ENCODE assay signal across 9 mouse cellular contexts in the genomic region with DNA sequence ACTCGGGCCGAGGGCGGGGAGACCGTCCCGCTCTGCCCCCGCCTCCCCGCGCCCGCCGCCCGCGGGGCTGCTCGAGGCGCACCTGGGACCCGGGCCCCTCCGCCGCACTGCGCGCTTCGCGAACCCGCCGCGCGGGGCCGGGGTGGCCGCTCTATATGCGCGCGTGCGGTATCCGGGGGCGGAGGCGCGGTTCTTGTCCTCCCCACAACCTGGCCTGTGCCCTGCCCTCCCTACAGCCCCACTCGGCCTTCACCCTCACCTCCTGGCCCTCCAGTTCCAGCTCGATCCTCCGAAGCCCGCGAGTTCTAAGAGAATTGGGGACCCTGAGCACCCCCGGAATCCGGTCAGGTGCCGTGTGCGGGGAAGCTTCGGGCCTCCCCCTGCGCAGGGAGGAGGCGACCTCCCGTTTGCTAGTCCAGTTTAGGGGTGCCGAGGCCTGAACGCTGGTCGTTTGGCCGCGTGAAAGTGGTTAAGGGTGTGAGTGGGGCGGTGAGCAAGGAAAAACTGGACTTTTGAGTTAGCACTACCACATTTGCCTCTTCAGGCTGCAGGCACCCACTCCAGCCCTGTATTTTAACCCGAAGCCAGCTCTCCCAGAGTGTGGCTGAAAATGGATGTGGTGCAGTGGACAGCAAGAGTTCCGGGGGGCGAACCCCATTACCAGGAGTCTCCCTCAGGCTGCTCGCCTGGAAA. TPM values are rescaled to one million over a fixed set of nuclear protein-coding genes. Genes with fewer than 3 reads are reported as not detected.
DNase-seq lines count a peak whose midpoint lies in the region; ATAC-seq and TF ChIP-seq lines count a peak whose summit lies in the region.
"Had no signal": no experiment of that assay in that cellular context is flagged by ENCODE, and none has a peak within 500 bp of the region (broad histone marks: within the 10 kb centered on the region; RNA-seq: fewer than 3 reads in every experiment).

No protein-coding gene starts in this region.

- no peak for TF ChIP-seq CTCF in small intestine, adult 2 months (IDR thresholded peaks at IDR 0.05; ENCODE audit: extremely low read depth, insufficient read length, insufficient replicate concordance, low read depth, low read length)

- TF ChIP-seq POLR2A in small intestine, adult 2 months (IDR thresholded peaks at IDR 0.05; ENCODE audit: low read depth, low read length): no peak

- 8% methylated on average over 49 of the region's 58 CpGs for WGBS in liver, embryonic 11.5 days
- 4% methylated on average over 37 of the region's 58 CpGs for WGBS in forebrain, embryonic 13.5 days
- 5% methylated on average over 56 of the region's 58 CpGs for WGBS in limb, embryonic 13.5 days
- 9% methylated on average over 58 of the region's 58 CpGs for WGBS in small intestine, adult 2 months

- no peaks in the 10 kb centered on the region for H3K36me3 ChIP-seq in liver, embryonic 11.5 days (ENCODE audit: control insufficient read depth, insufficient read depth, low read length)
- no peaks in the 10 kb centered on the region for H3K36me3 ChIP-seq in forebrain, embryonic 13.5 days (ENCODE audit: poor library complexity, severe bottlenecking)
- no peaks in the 10 kb centered on the region for H3K36me3 ChIP-seq in limb, embryonic 13.5 days
- H3K36me3 ChIP-seq in small intestine, adult 2 months (ENCODE audit: control insufficient read depth, insufficient read depth, low read length): no peaks in the 10 kb centered on the region

- peaks cover 7% of the 10 kb centered on the region; the same call in 1 of the 2 replicates for H3K4me1 ChIP-seq in liver, embryonic 11.5 days (replicated peaks; ENCODE audit: control insufficient read depth, insufficient read depth, low read length)
- peaks cover 21% of the 10 kb centered on the region for H3K4me1 ChIP-seq in forebrain, embryonic 13.5 days
- H3K4me1 ChIP-seq in limb, embryonic 13.5 days: peaks cover 36% of the 10 kb centered on the region
- H3K4me1 ChIP-seq in small intestine, adult 2 months (ENCODE audit: control insufficient read depth, insufficient read depth, insufficient read length, low read length): peaks cover 13% of the 10 kb centered on the region

- H3K9ac ChIP-seq in liver, embryonic 11.5 days (ENCODE audit: low read depth, low read length): no peak overlapping the region
- 0 out of 2 replicates have a peak overlapping the region, but pooled peaks have one; percentile 12 for H3K9ac ChIP-seq in forebrain, embryonic 13.5 days
- peak overlapping the region; percentile 39; the same call in 1 of the 2 replicates for H3K9ac ChIP-seq in limb, embryonic 13.5 days

- H3K9me3 ChIP-seq in liver, embryonic 11.5 days (ENCODE audit: control insufficient read depth, low read length): no peaks in the 10 kb centered on the region
- H3K9me3 ChIP-seq in forebrain, embryonic 13.5 days (replicated peaks): no peaks in the 10 kb centered on the region
- no peaks in the 10 kb centered on the region for H3K9me3 ChIP-seq in limb, embryonic 13.5 days

- H3K4me2 ChIP-seq in liver, embryonic 11.5 days: peak overlapping the region; percentile 58
- H3K4me2 ChIP-seq in forebrain, embryonic 13.5 days: peak overlapping the region; percentile 53
- H3K4me2 ChIP-seq in limb, embryonic 13.5 days (replicated peaks): peak overlapping the region; percentile 65

- H3K4me3 ChIP-seq in liver, embryonic 11.5 days (ENCODE audit: low read depth, low read length): peak overlapping the region; percentile 40
- peak overlapping the region; percentile 30 for H3K4me3 ChIP-seq in forebrain, embryonic 13.5 days
- H3K4me3 ChIP-seq in limb, embryonic 13.5 days: peak overlapping the region; percentile 43
- peak overlapping the region; percentile 18; the same call in 1 of the 2 replicates for H3K4me3 ChIP-seq in small intestine, adult 2 months (ENCODE audit: low read depth, low read length)

- no peak overlapping the region for H3K27ac ChIP-seq in liver, embryonic 11.5 days (ENCODE audit: low read depth, low read length)
- H3K27ac ChIP-seq in forebrain, embryonic 13.5 days: no peak overlapping the region
- no peak overlapping the region for H3K27ac ChIP-seq in limb, embryonic 13.5 days
- no peak overlapping the region for H3K27ac ChIP-seq in small intestine, adult 2 months (ENCODE audit: insufficient read depth, low read depth, low read length)

- no peak for DNase-seq in liver, embryonic 11.5 days (ENCODE audit: low spot score)
- no peak for DNase-seq in liver
- DNase-seq in cerebellum, adult 11 months: no peak
- DNase-seq in c-Kit-positive CD71-positive TER-119-positive erythroid progenitor cells, embryonic 14.5 days (ENCODE audit: low spot score): no peak
- no peak for DNase-seq in spleen, postnatal 10 days (ENCODE audit: low spot score in 2 of 2)
- DNase-seq: cerebellum, adult 9-10 months had no signal

- no peak for ATAC-seq in liver, embryonic 11.5 days (replicated peaks; ENCODE audit: low FRiP score)
- ATAC-seq in forebrain, embryonic 13.5 days: peak; percentile 34; the same call in 1 of the 2 replicates
- ATAC-seq in limb, embryonic 13.5 days (ENCODE audit: low FRiP score, low read depth): no peak

- H3K27me3 ChIP-seq in liver, embryonic 11.5 days (replicated peaks; ENCODE audit: control insufficient read depth, insufficient read depth, low read length): peaks cover 73% of the 10 kb centered on the region
- H3K27me3 ChIP-seq in forebrain, embryonic 13.5 days: peaks cover 88% of the 10 kb centered on the region
- H3K27me3 ChIP-seq in limb, embryonic 13.5 days: peaks cover 78% of the 10 kb centered on the region
- H3K27me3 ChIP-seq in small intestine, adult 2 months (ENCODE audit: control insufficient read depth, insufficient read depth, low read length): peaks cover 57% of the 10 kb centered on the region

RNA-seq across cellular contexts. Expression of gene Nr5a1, which starts 2.1 kb away (rescaled TPM):
- 0.11 and 0.25 TPM in 2 replicates for polyA plus RNA-seq in liver, embryonic 11.5 days (2014; fragmentation: Nextera tagmentation; extraction: Ambion mirVana)
- 1.4 and 2.4 TPM in 2 replicates for polyA plus RNA-seq in forebrain, embryonic 13.5 days (2015; fragmentation: Nextera tagmentation; extraction: Ambion mirVana)
- 0.13 TPM in 1 of 2 replicates, not detected in the other for polyA plus RNA-seq in limb, embryonic 13.5 days (2015; fragmentation: Nextera tagmentation; extraction: Ambion mirVana)
- 0.08 and 0.15 TPM in 2 replicates for polyA plus RNA-seq in small intestine, adult 2 months (2012; rRNA removed)
